Mouse (Mus musculus) left cerebral cortex, postnatal 36 days (tissue): ENCODE measurements around the gene Mrpl55. TPM values are rescaled to one million over a fixed set of nuclear protein-coding genes. Genes with fewer than 3 reads are reported as not detected.

ENCODE experiments used
- total RNA-seq, 2 experiments: library from RNA; stranded (reverse); gene quantifications; 2 replicates each; pipeline ENCODE4 v1.2.3; 2021

Gene Mrpl55
- total RNA-seq, 2 experiments from 2014 or later, result 33.5 to 39.2 TPM

Other genes with a start within 250 kb of the Mrpl55 start
- gene Hist3h2a, start 247.8 kb upstream of the Mrpl55 start, total RNA-seq, result 10 to 100 TPM; 60.9 to 64.1 TPM
- 1 to 10 TPM; 4.8 to 5.7 TPM for gene Trim17, start 247.8 kb upstream of the Mrpl55 start, total RNA-seq
- gene Trim11, start 224.4 kb upstream of the Mrpl55 start, total RNA-seq, result 10 to 100 TPM; 21.0 to 24.9 TPM
- 1 to 10 TPM; 2.4 to 2.7 TPM for gene Obscn, start 66.1 kb upstream of the Mrpl55 start, total RNA-seq
- gene Iba57, start 38.7 kb upstream of the Mrpl55 start, total RNA-seq, result 1 to 10 TPM; 6.8 to 7.8 TPM
- gene Gjc2, start 19.3 kb upstream of the Mrpl55 start, total RNA-seq, result 10 to 100 TPM; 10.1 to 17.5 TPM
- gene Guk1, start 10.3 kb upstream of the Mrpl55 start, total RNA-seq, result 100 to 1,000 TPM; 128 to 152 TPM
- 10 to 100 TPM; 19.2 to 20.2 TPM for gene 2310033P09Rik, start 5.8 kb downstream of the Mrpl55 start, total RNA-seq
- 100 to 1,000 TPM; 415 to 451 TPM for gene Arf1, start 25.8 kb downstream of the Mrpl55 start, total RNA-seq
- not detected for gene Wnt3a, start 88.3 kb downstream of the Mrpl55 start, total RNA-seq
- 10 to 100 TPM; 14.6 to 24.0 TPM for gene Wnt9a, start 104.4 kb downstream of the Mrpl55 start, total RNA-seq
- gene Prss38, start 173.2 kb downstream of the Mrpl55 start, total RNA-seq, result not detected
- gene Jmjd4, start 247.6 kb downstream of the Mrpl55 start, total RNA-seq, result 10 to 100 TPM; 28.5 TPM
- gene Snap47, start 248.7 kb downstream of the Mrpl55 start, total RNA-seq, result 100 to 1,000 TPM; 375 to 429 TPM